Mouse (Mus musculus): ENCODE results near the gene Ppp1r15a.

GRCm38 (mm10) chr7:45567780-45568516 is 41.9 kb upstream of the Ppp1r15a start:
- no peak for TF ChIP-seq CTCF (IDR thresholded peaks at IDR 0.05; ENCODE audit: borderline replicate concordance, extremely low read depth, insufficient read depth, insufficient read length)
- no peak for TF ChIP-seq POLR2A (IDR thresholded peaks at IDR 0.05; ENCODE audit: borderline replicate concordance, extremely low read depth, insufficient read depth, insufficient read length, poor library complexity, severe bottlenecking)

All from brain, embryonic 14.5 days (tissue).